Mouse (Mus musculus) liver, embryonic 18 days (tissue): Measurements from ENCODE around the gene Ephb6. TPM values are rescaled to one million over a fixed set of nuclear protein-coding genes. Genes with fewer than 3 reads are reported as not detected.

Experiments used
- polyA plus RNA-seq: library from polyadenylated mRNA; depleted of rRNA; stranded (reverse); fragments of >200 nt; gene quantifications from 2 replicates; pipeline ENCODE4 v1.2.3, GENCODE M21; 2012; rRNA removed

The Ephb6 gene
- 0.35 and 0.61 TPM in 2 replicates for polyA plus RNA-seq

DNA sequence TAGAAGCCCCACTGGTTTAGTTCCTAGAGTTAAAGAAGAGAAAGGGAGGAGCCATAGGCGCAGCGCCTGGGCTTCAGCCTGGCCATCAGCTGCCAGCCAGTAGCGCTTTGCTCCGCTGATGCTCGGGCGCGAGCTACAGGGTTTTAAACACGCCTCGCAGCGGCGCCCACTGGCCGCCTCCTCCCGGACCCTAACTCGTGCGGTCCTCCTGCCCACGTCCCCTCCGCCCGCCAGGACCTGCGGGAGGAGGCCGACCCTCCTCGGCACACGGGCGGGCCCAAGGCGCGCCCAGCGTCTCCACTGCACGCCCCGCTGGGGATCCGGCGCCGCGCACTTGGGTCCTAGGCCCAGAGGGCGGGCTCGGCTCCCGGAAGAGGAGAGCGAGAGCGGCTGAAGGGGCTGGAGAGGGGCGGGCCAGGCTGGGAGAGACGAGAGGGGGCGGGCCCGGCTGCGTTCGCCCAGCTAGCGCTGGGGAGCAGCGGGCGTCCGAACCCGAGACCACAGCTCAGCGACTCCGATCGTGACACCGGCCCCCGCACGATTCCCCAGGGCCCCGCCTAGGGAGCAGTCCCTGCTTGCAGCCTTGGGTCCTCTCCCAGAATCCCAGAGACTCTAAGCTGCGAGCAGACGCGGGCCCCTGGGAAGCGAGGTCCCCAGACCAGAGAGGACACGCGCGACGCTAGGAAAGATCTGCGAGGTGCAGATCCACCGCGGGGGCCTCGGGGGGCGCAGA is at the start of gene Ephb6:
Ephb6 (plus strand) TSS at position 422 of the 733 bp plus-strand sequence.

GRCm38 (mm10) chr6:41636178-41636577 is 30.9 kb downstream of the Ephb6 start, which contains the start of gene Trpv6:
Gene Trpv6 (minus strand): TSS chr6:41636405.

Other genes with a start within 250 kb of the Ephb6 start
- gene Prss3, start 227.8 kb upstream of the Ephb6 start, polyA plus RNA-seq = 1.9 TPM in 1 of 2 replicates, not detected in the other
- 0.60 TPM in 1 of 2 replicates, not detected in the other for gene Gm5771, start 213.1 kb upstream of the Ephb6 start, polyA plus RNA-seq
- 1.1 TPM in 1 of 2 replicates, not detected in the other for gene Gm10334, start 159.3 kb upstream of the Ephb6 start, polyA plus RNA-seq
- 1.00 TPM in 1 of 2 replicates, not detected in the other for gene Prss1, start 146.6 kb upstream of the Ephb6 start, polyA plus RNA-seq
- gene Prss2, start 83.7 kb upstream of the Ephb6 start, polyA plus RNA-seq = 4.5 TPM in 1 of 2 replicates, not detected in the other
- gene Trpv6, start 30.9 kb downstream of the Ephb6 start, polyA plus RNA-seq = 0.06 and 0.07 TPM in 2 replicates
- gene Trpv5, start 75.3 kb downstream of the Ephb6 start, polyA plus RNA-seq = 0.11 and 0.14 TPM in 2 replicates
- gene Llcfc1, start 78.9 kb downstream of the Ephb6 start, polyA plus RNA-seq = 0.05 TPM in 1 of 2 replicates, not detected in the other
- gene Kel, start 98.9 kb downstream of the Ephb6 start, polyA plus RNA-seq = 121 TPM in 2 replicates
- gene Olfr459, start 169.7 kb downstream of the Ephb6 start, polyA plus RNA-seq = not detected in 2 replicates
- not detected in 2 replicates for gene Pip, start 242.1 kb downstream of the Ephb6 start, polyA plus RNA-seq
- not detected in 2 replicates for gene Sval2, start 247.5 kb downstream of the Ephb6 start, polyA plus RNA-seq